In the genomic region with DNA sequence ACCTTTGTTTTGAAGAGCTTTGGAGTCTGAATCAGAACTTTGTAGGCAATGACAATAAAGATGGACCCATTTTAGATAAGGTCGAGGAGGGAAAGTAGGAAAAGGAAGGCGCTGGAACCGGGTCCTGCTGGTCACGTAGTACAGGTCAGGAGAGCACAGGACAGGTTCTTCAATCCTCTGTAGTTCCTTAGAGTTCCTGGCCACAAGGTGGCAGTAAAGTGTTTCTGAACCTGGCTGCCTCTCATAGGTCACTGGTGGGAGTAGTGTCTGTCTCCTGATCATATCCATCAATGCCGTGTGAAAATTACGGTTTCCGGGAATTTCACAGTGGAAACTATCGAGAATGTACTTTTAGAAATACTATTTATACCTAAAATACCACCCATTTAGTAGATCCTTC, we compare ENCODE assay signal across 8 mouse cellular contexts. TPM values are rescaled to one million over a fixed set of nuclear protein-coding genes. Genes with fewer than 3 reads are reported as not detected.
A peak's percentile ranks its signal among the peaks of the same experiment; 100 is the strongest.
DNase-seq lines count a peak whose midpoint lies in the region; ATAC-seq and TF ChIP-seq lines count a peak whose summit lies in the region.

No protein-coding gene starts in this region.

- H3K9ac ChIP-seq in forebrain, embryonic 12.5 days: no peak overlapping the region
- no peak overlapping the region for H3K9ac ChIP-seq in kidney, postnatal 0 days (ENCODE audit: low read depth, low read length)

- H3K36me3 ChIP-seq in forebrain, embryonic 10.5 days (replicated peaks): peaks cover 100% of the 10 kb centered on the region
- peaks cover 91% of the 10 kb centered on the region for H3K36me3 ChIP-seq in forebrain, embryonic 12.5 days (replicated peaks)
- peaks cover 60% of the 10 kb centered on the region for H3K36me3 ChIP-seq in kidney, postnatal 0 days (ENCODE audit: insufficient read depth, low read length)

- 62% methylated on average over 8 of the region's 8 CpGs for WGBS in forebrain, embryonic 10.5 days
- WGBS in forebrain, embryonic 12.5 days: 49% methylated on average over 8 of the region's 8 CpGs
- WGBS in cerebellum, adult 2 months: 29% methylated on average over 8 of the region's 8 CpGs
- 14% methylated on average over 8 of the region's 8 CpGs for WGBS in kidney, postnatal 0 days
- WGBS in lung, adult 2 months: 15% methylated on average over 8 of the region's 8 CpGs

- TF ChIP-seq CTCF in cerebellum, adult 2 months (IDR thresholded peaks at IDR 0.05; ENCODE audit: borderline replicate concordance, insufficient read depth, low read depth, low read length): peak; percentile 73
- TF ChIP-seq CTCF in kidney, postnatal 0 days (IDR thresholded peaks at IDR 0.05; ENCODE audit: low read depth): peak; percentile 83
- TF ChIP-seq CTCF in lung, adult 2 months (IDR thresholded peaks at IDR 0.05; ENCODE audit: insufficient read depth, low read length): peak; percentile 60

- ATAC-seq in forebrain, embryonic 12.5 days (ENCODE audit: low FRiP score): no peak
- ATAC-seq in granulocyte monocyte progenitor cell, adult 5-6 weeks (replicated peaks; ENCODE audit: poor library complexity, severe bottlenecking): peak; percentile 74
- peak; percentile 63; the same call in 1 of the 2 replicates for ATAC-seq in kidney, postnatal 0 days (replicated peaks; ENCODE audit: low FRiP score, low read depth)

- H3K4me1 ChIP-seq in forebrain, embryonic 10.5 days: no peaks in the 10 kb centered on the region
- H3K4me1 ChIP-seq in forebrain, embryonic 12.5 days: no peaks in the 10 kb centered on the region
- H3K4me1 ChIP-seq in cerebellum, adult 2 months (ENCODE audit: control insufficient read depth, insufficient read depth, low read length): peaks cover 5% of the 10 kb centered on the region; the same call in 1 of the 2 replicates
- no peaks in the 10 kb centered on the region for H3K4me1 ChIP-seq in kidney, postnatal 0 days (replicated peaks; ENCODE audit: insufficient read depth, low read length)
- peaks cover 3% of the 10 kb centered on the region; the same call in 1 of the 2 replicates for H3K4me1 ChIP-seq in lung, adult 2 months (ENCODE audit: control insufficient read depth, insufficient read depth, low read length)

- H3K4me3 ChIP-seq in forebrain, embryonic 10.5 days: no peak overlapping the region
- no peak overlapping the region for H3K4me3 ChIP-seq in forebrain, embryonic 12.5 days (replicated peaks)
- H3K4me3 ChIP-seq in cerebellum, adult 2 months (replicated peaks; ENCODE audit: insufficient read depth, low read depth, low read length): no peak overlapping the region
- no peak overlapping the region for H3K4me3 ChIP-seq in kidney, postnatal 0 days (replicated peaks; ENCODE audit: low read depth, low read length)
- no peak overlapping the region for H3K4me3 ChIP-seq in lung, adult 2 months (replicated peaks; ENCODE audit: extremely low read depth, low read depth, low read length)

- DNase-seq in forebrain, embryonic 10.5 days (ENCODE audit: extremely low spot score, low spot score): peak; percentile 52
- DNase-seq in ES-CJ7 (ENCODE audit: low read depth, low spot score): peak; percentile 80
- DNase-seq in cerebellum, adult 2 months: peak; percentile 55 to 67
- peak; percentile 85 for DNase-seq in kidney, postnatal 0 days (ENCODE audit: low spot score)
- peak; percentile 68 for DNase-seq in lung, adult 2 months
- DNase-seq in right cerebral cortex, postnatal 4 days: peak; percentile 48

- H3K27ac ChIP-seq in forebrain, embryonic 10.5 days: no peak overlapping the region
- no peak overlapping the region for H3K27ac ChIP-seq in forebrain, embryonic 12.5 days
- no peak overlapping the region for H3K27ac ChIP-seq in cerebellum, adult 2 months (ENCODE audit: insufficient read depth, low read length)
- H3K27ac ChIP-seq in kidney, postnatal 0 days: no peak overlapping the region

- no peak for TF ChIP-seq POLR2A in cerebellum, adult 2 months (IDR thresholded peaks at IDR 0.05; ENCODE audit: borderline replicate concordance, insufficient read depth, low read length)
- TF ChIP-seq POLR2A in lung, adult 2 months (IDR thresholded peaks at IDR 0.05; ENCODE audit: borderline replicate concordance, extremely low read depth, low read depth, low read length): no peak

- no peaks in the 10 kb centered on the region for H3K27me3 ChIP-seq in forebrain, embryonic 10.5 days (ENCODE audit: poor library complexity, severe bottlenecking)
- H3K27me3 ChIP-seq in forebrain, embryonic 12.5 days: no peaks in the 10 kb centered on the region
- H3K27me3 ChIP-seq in cerebellum, adult 2 months (ENCODE audit: control insufficient read depth, insufficient read depth, low read length): no peaks in the 10 kb centered on the region
- no peaks in the 10 kb centered on the region for H3K27me3 ChIP-seq in kidney, postnatal 0 days (ENCODE audit: insufficient read depth, low read length)

- no peaks in the 10 kb centered on the region for H3K9me3 ChIP-seq in forebrain, embryonic 10.5 days
- no peaks in the 10 kb centered on the region for H3K9me3 ChIP-seq in forebrain, embryonic 12.5 days
- H3K9me3 ChIP-seq in kidney, postnatal 0 days (replicated peaks; ENCODE audit: low read length): no peaks in the 10 kb centered on the region

- H3K4me2 ChIP-seq in forebrain, embryonic 12.5 days: no peak overlapping the region
- H3K4me2 ChIP-seq in kidney, postnatal 0 days (ENCODE audit: low read length): no peak overlapping the region

RNA-seq across cellular contexts. Expression of gene Dnajc8, which starts 10.5 kb away (rescaled TPM):
- 211 and 220 TPM in 2 replicates for polyA plus RNA-seq in forebrain, embryonic 10.5 days (2016; fragmentation: Nextera tagmentation; extraction: Ambion mirVana)
- 188 and 201 TPM in 2 replicates for polyA plus RNA-seq in forebrain, embryonic 12.5 days (2016; fragmentation: Nextera tagmentation; extraction: Ambion mirVana)
- 97.2 and 116 TPM in 2 replicates for polyA plus RNA-seq in cerebellum, adult 2 months (2012; rRNA removed)
- 136 and 140 TPM in 2 replicates for total RNA-seq in granulocyte monocyte progenitor cell, adult 5-6 weeks (2014; fragmentation: Nextera tagmentation)
- 369 and 376 TPM in 2 replicates for total RNA-seq in granulocyte monocyte progenitor cell, adult 5-6 weeks (2017)
- 162 and 170 TPM in 2 replicates for polyA plus RNA-seq in kidney, postnatal 0 days (2015; fragmentation: Nextera tagmentation; extraction: Ambion mirVana)
- 25.0 and 41.8 TPM in 2 replicates for polyA plus RNA-seq in lung, adult 2 months (2012; rRNA removed)

RNA-seq across cellular contexts. Expression of gene Atpif1, which starts 12.4 kb away (rescaled TPM):
- 896 and 909 TPM in 2 replicates for polyA plus RNA-seq in forebrain, embryonic 10.5 days (2016; fragmentation: Nextera tagmentation; extraction: Ambion mirVana)
- 1,084 and 1,150 TPM in 2 replicates for polyA plus RNA-seq in forebrain, embryonic 12.5 days (2016; fragmentation: Nextera tagmentation; extraction: Ambion mirVana)
- polyA plus RNA-seq in cerebellum, adult 2 months (2012; rRNA removed): 569 and 629 TPM in 2 replicates
- 781 and 857 TPM in 2 replicates for total RNA-seq in granulocyte monocyte progenitor cell, adult 5-6 weeks (2014; fragmentation: Nextera tagmentation)
- 1,252 and 1,475 TPM in 2 replicates for total RNA-seq in granulocyte monocyte progenitor cell, adult 5-6 weeks (2017)
- 1,652 and 1,801 TPM in 2 replicates for polyA plus RNA-seq in kidney, postnatal 0 days (2015; fragmentation: Nextera tagmentation; extraction: Ambion mirVana)
- 68.3 and 93.0 TPM in 2 replicates for polyA plus RNA-seq in lung, adult 2 months (2012; rRNA removed)

RNA-seq across cellular contexts. Expression of gene Ptafr, which starts 18.0 kb away (rescaled TPM):
- 0.28 and 0.32 TPM in 2 replicates for polyA plus RNA-seq in forebrain, embryonic 10.5 days (2016; fragmentation: Nextera tagmentation; extraction: Ambion mirVana)
- polyA plus RNA-seq in forebrain, embryonic 12.5 days (2016; fragmentation: Nextera tagmentation; extraction: Ambion mirVana): 0.40 and 0.45 TPM in 2 replicates
- 0.40 and 0.41 TPM in 2 replicates for polyA plus RNA-seq in cerebellum, adult 2 months (2012; rRNA removed)
- 2.4 TPM in 2 replicates for total RNA-seq in granulocyte monocyte progenitor cell, adult 5-6 weeks (2014; fragmentation: Nextera tagmentation)
- 1.2 and 1.4 TPM in 2 replicates for total RNA-seq in granulocyte monocyte progenitor cell, adult 5-6 weeks (2017)
- polyA plus RNA-seq in kidney, postnatal 0 days (2015; fragmentation: Nextera tagmentation; extraction: Ambion mirVana): 0.64 and 0.75 TPM in 2 replicates
- polyA plus RNA-seq in lung, adult 2 months (2012; rRNA removed): 5.0 and 5.3 TPM in 2 replicates

RNA-seq across cellular contexts. Expression of gene Sesn2, which starts 35.5 kb away (rescaled TPM):
- 12.0 and 13.5 TPM in 2 replicates for polyA plus RNA-seq in forebrain, embryonic 10.5 days (2016; fragmentation: Nextera tagmentation; extraction: Ambion mirVana)
- polyA plus RNA-seq in forebrain, embryonic 12.5 days (2016; fragmentation: Nextera tagmentation; extraction: Ambion mirVana): 7.6 and 11.3 TPM in 2 replicates
- 9.8 and 10.2 TPM in 2 replicates for polyA plus RNA-seq in cerebellum, adult 2 months (2012; rRNA removed)
- 3.4 and 3.9 TPM in 2 replicates for total RNA-seq in granulocyte monocyte progenitor cell, adult 5-6 weeks (2014; fragmentation: Nextera tagmentation)
- total RNA-seq in granulocyte monocyte progenitor cell, adult 5-6 weeks (2017): 2.1 and 2.9 TPM in 2 replicates
- polyA plus RNA-seq in kidney, postnatal 0 days (2015; fragmentation: Nextera tagmentation; extraction: Ambion mirVana): 18.1 and 20.1 TPM in 2 replicates
- polyA plus RNA-seq in lung, adult 2 months (2012; rRNA removed): 11.5 and 14.1 TPM in 2 replicates
